Mouse (Mus musculus): ENCODE data around the gene Cyp2ab1. TPM values are rescaled to one million over a fixed set of nuclear protein-coding genes. Genes with fewer than 3 reads are reported as not detected.
"Not testable (repeated sequence)": the region's sequence is repeated elsewhere in the genome, so short reads cannot be mapped to it uniquely, and the experiment has no call there.

Cyp2ab1 gene
- not detected in 2 replicates for polyA plus RNA-seq (2015; fragmentation: Nextera tagmentation; extraction: Ambion mirVana)

GRCm38 (mm10) chr16:20325286-20325685 is at the start of gene Cyp2ab1:
Gene Cyp2ab1 (minus strand): TSS chr16:20325404.
- Histone ChIP-seq H3K4me3 (no peak within 1 kb of the TSS), H3K9ac (no peak within 1 kb of the TSS), H3K36me3 (peaks cover 18% of the 10 kb centered on the region), H3K27me3 (replicated peaks) (no peaks in the 10 kb centered on the region), H3K27ac (replicated peaks) (peak within 1 kb of the TSS; percentile 28; the same call in 1 of the 2 replicates), H3K9me3 (no peaks in the 10 kb centered on the region), H3K4me1 (no peaks in the 10 kb centered on the region), H3K4me2 (no peak within 1 kb of the TSS)
- 69% methylated on average over 5 of the region's 5 CpGs for WGBS
- no peak for ATAC-seq (ENCODE audit: extremely low read depth, insufficient number of reproducible peaks, low FRiP score, low TSS enrichment)

GRCm38 (mm10) chr16:20371731-20372130 is 46.5 kb upstream of the Cyp2ab1 start:
- peak; percentile 82 for ATAC-seq (ENCODE audit: extremely low read depth, insufficient number of reproducible peaks, low FRiP score, low TSS enrichment)
- 38% methylated on average over 4 of the region's 4 CpGs for WGBS
- Histone ChIP-seq H3K27ac (replicated peaks) (0 out of 2 replicates have a peak overlapping the region, but pooled peaks have one; percentile 4), H3K27me3 (replicated peaks) (no peaks in the 10 kb centered on the region), H3K4me2 (no peak overlapping the region), H3K4me1 (peaks cover 10% of the 10 kb centered on the region; the same call in 1 of the 2 replicates), H3K4me3 (no peak overlapping the region), H3K9me3 (no peaks in the 10 kb centered on the region), H3K36me3 (peaks cover 92% of the 10 kb centered on the region), H3K9ac (no peak overlapping the region)

- Histone ChIP-seq H3K9ac (no peak overlapping the region), H3K4me3 (no peak overlapping the region), H3K4me2 (no peak overlapping the region), H3K27me3 (replicated peaks) (no peaks in the 10 kb centered on the region), H3K27ac (replicated peaks) (no peak overlapping the region), H3K36me3 (peaks cover 93% of the 10 kb centered on the region), H3K9me3 (no peaks in the 10 kb centered on the region), H3K4me1 (peaks cover 10% of the 10 kb centered on the region; the same call in 1 of the 2 replicates)
- WGBS, result 79% methylated on average over 9 of the region's 9 CpGs
- ATAC-seq (ENCODE audit: extremely low read depth, insufficient number of reproducible peaks, low FRiP score, low TSS enrichment), result no peak
These were observed 43.0 kb upstream of the Cyp2ab1 start for GRCm38 (mm10) chr16:20368221-20368620.

GRCm38 (mm10) chr16:20362121-20362520 is 36.9 kb upstream of the Cyp2ab1 start:
- Histone ChIP-seq H3K27ac (replicated peaks) (no peak overlapping the region), H3K9ac (no peak overlapping the region), H3K9me3 (no peaks in the 10 kb centered on the region), H3K4me1 (0 out of 2 replicates have a peak, but pooled peaks cover 4% of the 10 kb centered on the region), H3K4me2 (no peak overlapping the region), H3K27me3 (replicated peaks) (no peaks in the 10 kb centered on the region), H3K36me3 (peaks cover 100% of the 10 kb centered on the region), H3K4me3 (no peak overlapping the region)
- ATAC-seq (ENCODE audit: extremely low read depth, insufficient number of reproducible peaks, low FRiP score, low TSS enrichment), result no peak
- WGBS, result 88% methylated on average over 11 of the region's 11 CpGs

- H3K27me3 ChIP-seq (replicated peaks); H3K4me2 ChIP-seq; H3K9me3 ChIP-seq; H3K4me1 ChIP-seq; H3K9ac ChIP-seq; ATAC-seq (ENCODE audit: extremely low read depth, insufficient number of reproducible peaks, low FRiP score, low TSS enrichment); H3K27ac ChIP-seq (replicated peaks); H3K4me3 ChIP-seq: not testable (repeated sequence)
- peaks cover 99% of the 10 kb centered on the region for H3K36me3 ChIP-seq
- 79% methylated on average over 3 of the region's 3 CpGs for whole genome bisulfite sequencing
These were observed 36.3 kb upstream of the Cyp2ab1 start for GRCm38 (mm10) chr16:20361496-20361895.

GRCm38 (mm10) chr16:20359643-20360295 is 34.6 kb upstream of the Cyp2ab1 start:
- Histone ChIP-seq H3K4me1 (0 out of 2 replicates have a peak, but pooled peaks cover 5% of the 10 kb centered on the region), H3K36me3 (peaks cover 98% of the 10 kb centered on the region), H3K27me3 (replicated peaks) (no peaks in the 10 kb centered on the region), H3K4me3 (no peak overlapping the region), H3K27ac (replicated peaks) (no peak overlapping the region), H3K9ac (no peak overlapping the region), H3K4me2 (no peak overlapping the region), H3K9me3 (no peaks in the 10 kb centered on the region)
- ATAC-seq (ENCODE audit: extremely low read depth, insufficient number of reproducible peaks, low FRiP score, low TSS enrichment), result no peak
- WGBS, result 86% methylated on average over 9 of the region's 9 CpGs

- WGBS, result 93% methylated on average over 5 of the region's 5 CpGs
- peaks cover 96% of the 10 kb centered on the region for H3K36me3 ChIP-seq
These were observed 32.6 kb upstream of the Cyp2ab1 start for GRCm38 (mm10) chr16:20357837-20358236.

GRCm38 (mm10) chr16:20354762-20355161 is 29.6 kb upstream of the Cyp2ab1 start:
- 81% methylated on average over 2 of the region's 2 CpGs for WGBS
- no peaks in the 10 kb centered on the region for H3K27me3 ChIP-seq (replicated peaks)
- H3K27ac ChIP-seq (replicated peaks), result no peak overlapping the region
- ATAC-seq (ENCODE audit: extremely low read depth, insufficient number of reproducible peaks, low FRiP score, low TSS enrichment), result no peak
- no peak overlapping the region for H3K9ac ChIP-seq
- H3K4me2 ChIP-seq, result no peak overlapping the region
- no peaks in the 10 kb centered on the region for H3K9me3 ChIP-seq
- 0 out of 2 replicates have a peak, but pooled peaks cover 5% of the 10 kb centered on the region for H3K4me1 ChIP-seq
- H3K4me3 ChIP-seq, result no peak overlapping the region
- peaks cover 91% of the 10 kb centered on the region for H3K36me3 ChIP-seq

More at GRCm38 (mm10) chr16:20357837-20358236, 32.6 kb upstream of the Cyp2ab1 start:
- Histone ChIP-seq H3K4me1 (0 out of 2 replicates have a peak, but pooled peaks cover 5% of the 10 kb centered on the region), H3K4me3 (no peak overlapping the region), H3K4me2 (no peak overlapping the region), H3K27me3 (replicated peaks) (no peaks in the 10 kb centered on the region), H3K9ac (no peak overlapping the region), H3K27ac (replicated peaks) (no peak overlapping the region), H3K9me3 (no peaks in the 10 kb centered on the region)
- ATAC-seq (ENCODE audit: extremely low read depth, insufficient number of reproducible peaks, low FRiP score, low TSS enrichment), result no peak

- no peak for ATAC-seq (ENCODE audit: extremely low read depth, insufficient number of reproducible peaks, low FRiP score, low TSS enrichment)
- no peaks in the 10 kb centered on the region for H3K9me3 ChIP-seq
- 0 out of 2 replicates have a peak, but pooled peaks cover 5% of the 10 kb centered on the region for H3K4me1 ChIP-seq
- H3K4me2 ChIP-seq, result no peak overlapping the region
- H3K4me3 ChIP-seq, result no peak overlapping the region
- H3K27me3 ChIP-seq (replicated peaks), result no peaks in the 10 kb centered on the region
- WGBS, result 86% methylated on average over 1 of the region's 1 CpGs
- peaks cover 91% of the 10 kb centered on the region for H3K36me3 ChIP-seq
- H3K9ac ChIP-seq, result no peak overlapping the region
- no peak overlapping the region for H3K27ac ChIP-seq (replicated peaks)
These were observed 28.8 kb upstream of the Cyp2ab1 start for GRCm38 (mm10) chr16:20354011-20354410.

- H3K4me3 ChIP-seq, result no peak overlapping the region
- WGBS, result 63% methylated on average over 1 of the region's 1 CpGs
- no peak overlapping the region for H3K4me2 ChIP-seq
- no peak overlapping the region for H3K9ac ChIP-seq
- no peaks in the 10 kb centered on the region for H3K9me3 ChIP-seq
- no peak for ATAC-seq (ENCODE audit: extremely low read depth, insufficient number of reproducible peaks, low FRiP score, low TSS enrichment)
- no peaks in the 10 kb centered on the region for H3K27me3 ChIP-seq (replicated peaks)
- no peak overlapping the region for H3K27ac ChIP-seq (replicated peaks)
- peaks cover 80% of the 10 kb centered on the region for H3K36me3 ChIP-seq
- H3K4me1 ChIP-seq, result no peaks in the 10 kb centered on the region
These were observed 20.3 kb upstream of the Cyp2ab1 start for GRCm38 (mm10) chr16:20345464-20345863.

- Histone ChIP-seq H3K4me1 (no peaks in the 10 kb centered on the region), H3K9ac (no peak overlapping the region), H3K27ac (replicated peaks) (no peak overlapping the region), H3K27me3 (replicated peaks) (no peaks in the 10 kb centered on the region), H3K36me3 (peaks cover 89% of the 10 kb centered on the region), H3K9me3 (no peaks in the 10 kb centered on the region), H3K4me3 (no peak overlapping the region), H3K4me2 (no peak overlapping the region)
- WGBS, result 63% methylated on average over 3 of the region's 3 CpGs
- no peak for ATAC-seq (ENCODE audit: extremely low read depth, insufficient number of reproducible peaks, low FRiP score, low TSS enrichment)
These were observed 13.4 kb upstream of the Cyp2ab1 start for GRCm38 (mm10) chr16:20338616-20339015.

- ATAC-seq (ENCODE audit: extremely low read depth, insufficient number of reproducible peaks, low FRiP score, low TSS enrichment), result no peak
- no peaks in the 10 kb centered on the region for H3K4me1 ChIP-seq
- H3K9me3 ChIP-seq, result no peaks in the 10 kb centered on the region
- H3K36me3 ChIP-seq, result peaks cover 91% of the 10 kb centered on the region
- H3K4me2 ChIP-seq, result no peak overlapping the region
- WGBS, result 93% methylated on average over 8 of the region's 8 CpGs
- no peaks in the 10 kb centered on the region for H3K27me3 ChIP-seq (replicated peaks)
- no peak overlapping the region for H3K9ac ChIP-seq
- no peak overlapping the region for H3K4me3 ChIP-seq
- no peak overlapping the region for H3K27ac ChIP-seq (replicated peaks)
These were observed 9.7 kb upstream of the Cyp2ab1 start for GRCm38 (mm10) chr16:20334918-20335317.

Measured in heart, embryonic 13.5 days (tissue).